Mouse (Mus musculus) C2C12 (cell line): ENCODE measurements around the gene Wrap73. TPM values are rescaled to one million over a fixed set of nuclear protein-coding genes. Genes with fewer than 3 reads are reported as not detected.

ENCODE experiments used
- H3K27me3 ChIP-seq: one replicate; pipeline ENCODE4 v1.6.1; 2011; ENCODE audit not compliant: control insufficient read depth, insufficient read depth, insufficient read length
- H3K36me3 ChIP-seq: one replicate; pipeline ENCODE4 v1.6.1; 2011; ENCODE audit not compliant: control insufficient read depth, insufficient read depth
- H3K4me3 ChIP-seq: one replicate; pipeline ENCODE4 v1.5.1; 2011; ENCODE audit warnings: mild to moderate bottlenecking, control low read depth; ENCODE audit not compliant: poor library complexity, insufficient read depth, severe bottlenecking
- H3K79me2 ChIP-seq: one replicate; pipeline ENCODE4 v1.6.1; 2011; ENCODE audit not compliant: control insufficient read depth, insufficient read depth
- H3K79me3 ChIP-seq: one replicate; pipeline ENCODE4 v1.6.1; 2011; ENCODE audit warnings: low read depth, control low read depth
- H3ac ChIP-seq: one replicate; pipeline ENCODE3; 2011; ENCODE audit warnings: low read depth; ENCODE audit not compliant: control insufficient read depth, insufficient read length
- CEBPB ChIP-seq: IDR thresholded peaks from one replicate; pipeline ENCODE4 v1.6.1; 2011; ENCODE audit warnings: low read depth, mild to moderate bottlenecking, control low read depth, moderate library complexity
- CTCF ChIP-seq: IDR thresholded peaks from one replicate; pipeline ENCODE4 v1.5.1; 2011; ENCODE audit not compliant: control insufficient read depth, insufficient read depth, insufficient read length
- FOSL1 ChIP-seq: IDR thresholded peaks from one replicate; pipeline ENCODE4 v1.8.0; 2011; ENCODE audit warnings: mild to moderate bottlenecking, low read length; ENCODE audit not compliant: poor library complexity, insufficient read depth, severe bottlenecking
- MAX ChIP-seq: IDR thresholded peaks from one replicate; pipeline ENCODE4 v1.6.1; 2011; ENCODE audit warnings: mild to moderate bottlenecking, control low read depth
- MYOD1 ChIP-seq: IDR thresholded peaks from one replicate; pipeline ENCODE4 v1.6.1; 2011; ENCODE audit warnings: low read depth; ENCODE audit not compliant: control insufficient read depth, insufficient read length
- MYOG ChIP-seq: IDR thresholded peaks from one replicate; pipeline ENCODE4 v1.6.1; 2011; ENCODE audit not compliant: control insufficient read depth, insufficient read length; ENCODE audit errors: extremely low read depth
- USF1 ChIP-seq: IDR thresholded peaks from one replicate; pipeline ENCODE4 v1.6.1; 2011; ENCODE audit warnings: low read depth, mild to moderate bottlenecking, control low read depth, moderate library complexity
- polyA plus RNA-seq: library from polyadenylated mRNA; unstranded; fragments of >200 nt; fragmentation: generic; extraction: Trizol; gene quantifications from one replicate; pipeline ENCODE4 v1.2.1, GENCODE M21; 2012; ENCODE audit warnings: missing spikeins

Wrap73 gene
- polyA plus RNA-seq, 1 experiment: 21.7 TPM

DNA sequence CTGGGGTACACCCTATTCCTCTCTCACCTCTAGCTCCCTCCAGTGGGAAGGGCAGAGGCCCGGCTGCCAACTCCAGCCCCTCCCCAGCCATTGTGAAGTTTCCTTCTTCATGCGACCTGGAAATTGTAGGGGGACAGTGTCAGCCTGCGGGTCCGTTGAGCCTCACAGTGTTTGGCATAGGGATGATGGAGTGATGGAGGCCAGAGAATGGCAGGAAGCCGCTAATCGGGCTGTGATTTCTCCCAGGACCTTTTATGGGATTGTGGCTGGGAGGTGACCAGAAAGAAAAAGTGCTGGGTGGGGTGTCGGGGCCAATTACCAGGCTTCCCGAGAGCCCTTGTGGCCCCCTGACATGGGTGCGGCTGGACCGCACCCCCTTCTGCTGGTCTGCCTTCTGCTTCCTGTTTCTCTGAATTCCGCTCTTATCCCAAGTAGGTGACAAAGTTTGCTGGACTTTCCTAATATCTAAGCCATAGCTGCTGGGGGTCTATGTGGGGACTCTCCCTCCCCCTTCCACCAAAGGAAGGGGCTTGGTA is 43.9 kb downstream of the Wrap73 start:
- no peaks in the 10 kb centered on the region for H3K79me3 ChIP-seq
- H3K4me3 ChIP-seq: no peak overlapping the region
- no peaks in the 10 kb centered on the region for H3K79me2 ChIP-seq
- TF ChIP-seq FOSL1 (no peak), MAX (no peak), MYOD1 (no peak), CEBPB (no peak), USF1 (no peak), CTCF (no peak), MYOG (no peak)
- no peaks in the 10 kb centered on the region for H3K27me3 ChIP-seq
- no peak overlapping the region for H3ac ChIP-seq
- no peaks in the 10 kb centered on the region for H3K36me3 ChIP-seq

DNA sequence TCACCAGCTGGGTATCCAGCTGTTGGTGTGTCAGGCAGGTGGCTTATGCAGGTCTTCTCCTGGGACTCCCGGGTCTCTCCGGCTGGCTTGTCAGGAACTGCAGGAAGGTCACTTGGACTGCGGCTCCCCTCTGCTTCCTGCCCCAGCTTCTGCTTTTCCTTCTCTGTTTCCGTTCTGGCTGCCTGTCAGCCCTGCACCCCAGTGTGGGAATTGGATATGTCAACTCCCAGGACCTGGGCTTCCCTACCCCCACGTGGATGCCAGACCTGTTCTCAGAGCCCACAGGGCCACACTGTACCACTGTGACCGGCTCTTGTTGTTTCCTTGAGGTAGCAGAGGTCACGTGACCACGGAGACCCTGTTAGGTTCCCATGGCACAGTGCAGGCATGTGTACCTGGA is 46.8 kb downstream of the Wrap73 start:
- no peaks in the 10 kb centered on the region for H3K36me3 ChIP-seq
- no peaks in the 10 kb centered on the region for H3K79me2 ChIP-seq
- H3K27me3 ChIP-seq: no peaks in the 10 kb centered on the region
- TF ChIP-seq USF1 (no peak), FOSL1 (no peak)
- H3K4me3 ChIP-seq: no peak overlapping the region
- H3ac ChIP-seq: no peak overlapping the region
- no peaks in the 10 kb centered on the region for H3K79me3 ChIP-seq

GRCm38 (mm10) chr4:154197961-154198360 is 55.8 kb downstream of the Wrap73 start:
- H3ac ChIP-seq: no peak overlapping the region
- no peaks in the 10 kb centered on the region for H3K27me3 ChIP-seq
- no peak overlapping the region for H3K4me3 ChIP-seq
- H3K36me3 ChIP-seq: no peaks in the 10 kb centered on the region
- H3K79me2 ChIP-seq: no peaks in the 10 kb centered on the region
- no peak for TF ChIP-seq FOSL1
- TF ChIP-seq USF1: no peak
- no peak for TF ChIP-seq MYOD1
- TF ChIP-seq CEBPB: no peak
- no peaks in the 10 kb centered on the region for H3K79me3 ChIP-seq

GRCm38 (mm10) chr4:154198377-154198961 is 56.3 kb downstream of the Wrap73 start:
- no peaks in the 10 kb centered on the region for H3K36me3 ChIP-seq
- TF ChIP-seq FOSL1: no peak
- TF ChIP-seq MYOG: no peak
- no peak for TF ChIP-seq CEBPB
- TF ChIP-seq CTCF: no peak

DNA sequence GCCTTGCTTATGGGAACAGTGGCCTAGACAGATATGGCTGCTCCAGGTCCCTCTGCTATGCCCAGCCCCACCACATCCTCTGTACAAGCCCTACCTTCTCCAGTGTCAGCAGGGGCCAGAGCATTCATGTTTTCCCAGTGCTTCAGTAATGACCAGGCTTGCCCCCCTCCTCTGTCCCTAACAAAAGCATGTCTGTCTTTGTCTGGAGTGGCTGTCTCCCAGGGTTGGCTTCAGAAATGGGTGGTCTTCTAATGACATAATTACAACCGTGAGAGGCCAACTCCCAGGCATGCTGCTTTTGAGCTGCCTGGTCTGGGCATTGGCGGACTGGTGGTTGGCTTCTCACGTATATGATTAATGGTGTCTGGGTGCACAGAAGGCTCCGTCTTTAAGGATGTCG is 59.3 kb downstream of the Wrap73 start:
- Histone ChIP-seq H3K27me3 (no peaks in the 10 kb centered on the region), H3K36me3 (no peaks in the 10 kb centered on the region), H3ac (no peak overlapping the region), H3K79me2 (no peaks in the 10 kb centered on the region), H3K4me3 (no peak overlapping the region), H3K79me3 (no peaks in the 10 kb centered on the region)
- TF ChIP-seq USF1: no peak
- no peak for TF ChIP-seq FOSL1
- TF ChIP-seq MYOD1: no peak
- TF ChIP-seq MAX: no peak
- no peak for TF ChIP-seq MYOG
- TF ChIP-seq CTCF: no peak
- TF ChIP-seq CEBPB: no peak

More at GRCm38 (mm10) chr4:154198377-154198961, 56.3 kb downstream of the Wrap73 start:
- Histone ChIP-seq H3K4me3 (no peak overlapping the region), H3K79me3 (no peaks in the 10 kb centered on the region), H3ac (no peak overlapping the region), H3K79me2 (no peaks in the 10 kb centered on the region), H3K27me3 (no peaks in the 10 kb centered on the region)

DNA sequence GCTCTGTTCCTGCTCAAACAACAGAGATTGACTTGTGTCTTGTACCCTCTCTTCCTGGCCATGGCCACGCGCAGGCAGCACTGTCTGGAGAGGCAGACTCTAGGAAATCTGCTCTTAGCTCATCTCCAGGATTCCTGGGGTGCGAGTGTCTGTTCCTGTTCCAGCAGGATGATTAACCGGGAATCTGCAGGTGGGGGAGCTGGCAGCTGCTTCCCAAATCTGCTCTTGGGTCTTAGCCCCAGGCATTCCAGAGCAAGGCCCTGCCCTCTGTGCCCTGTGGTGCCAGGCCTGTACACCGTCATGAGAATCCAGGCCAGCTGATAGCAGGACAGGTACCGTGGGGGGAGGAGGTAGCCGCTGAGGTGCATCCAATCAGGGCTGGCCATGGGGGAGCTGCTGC is 62.4 kb downstream of the Wrap73 start:
- Histone ChIP-seq H3K36me3 (no peaks in the 10 kb centered on the region), H3ac (no peak overlapping the region), H3K4me3 (no peak overlapping the region), H3K27me3 (no peaks in the 10 kb centered on the region), H3K79me2 (no peaks in the 10 kb centered on the region), H3K79me3 (no peaks in the 10 kb centered on the region)
- TF ChIP-seq USF1 (no peak), MYOD1 (no peak), CEBPB (no peak), CTCF (no peak), MAX (no peak), MYOG (no peak), FOSL1 (no peak)
